Mouse (Mus musculus) neural tube, embryonic 11.5 days (tissue): Measurements from ENCODE around the gene Cnn2. TPM values are rescaled to one million over a fixed set of nuclear protein-coding genes. Genes with fewer than 3 reads are reported as not detected.

Experiments used
- ATAC-seq: fragments of 200-750 bp; cut with Nextera tagmentation; 2 replicates; pipeline ENCODE4 v1.8.0; 2017; ENCODE audit warnings: moderate number of reproducible peaks, mild to moderate bottlenecking, moderate TSS enrichment, moderate library complexity; ENCODE audit not compliant: insufficient read depth, low FRiP score, low TSS enrichment
- DNase-seq: peaks from one replicate; pipeline ENCODE4 v3.0.0-alpha.2; 2015; ENCODE audit warnings: low spot score
- H3K27ac ChIP-seq: fragments of 300-500 bp; sonication (generic); 2 replicates; pipeline ENCODE4 v1.5.1; 2014; ENCODE audit warnings: low read depth, mild to moderate bottlenecking, low read length
- H3K27me3 ChIP-seq: fragments of 300-500 bp; sonication (generic); 2 replicates; pipeline ENCODE4 v1.6.1; 2014; ENCODE audit warnings: mild to moderate bottlenecking, low read length, mixed read lengths; ENCODE audit not compliant: control insufficient read depth, insufficient read depth
- H3K36me3 ChIP-seq: fragments of 300-500 bp; sonication (generic); 2 replicates; pipeline ENCODE4 v1.6.1; 2014; ENCODE audit warnings: mild to moderate bottlenecking, low read length, moderate library complexity, mixed read lengths; ENCODE audit not compliant: control insufficient read depth, insufficient read depth
- H3K4me1 ChIP-seq: fragments of 300-500 bp; sonication (generic); 2 replicates; pipeline ENCODE4 v1.6.1; 2014; ENCODE audit warnings: low read length, mixed read lengths; ENCODE audit not compliant: control insufficient read depth, insufficient read depth
- H3K4me2 ChIP-seq: fragments of 300-500 bp; sonication (generic); 2 replicates; pipeline ENCODE4 v1.6.1; 2014; ENCODE audit warnings: low read depth, mild to moderate bottlenecking, moderate library complexity
- H3K4me3 ChIP-seq: fragments of 300-500 bp; sonication (generic); 2 replicates; pipeline ENCODE4 v1.5.1; 2014; ENCODE audit warnings: low read depth, low read length
- H3K9ac ChIP-seq: fragments of 300-500 bp; sonication (generic); 2 replicates; pipeline ENCODE4 v1.6.1; 2014; ENCODE audit warnings: mild to moderate bottlenecking, low read length
- H3K9me3 ChIP-seq: fragments of 300-500 bp; sonication (generic); 2 replicates; pipeline ENCODE4 v1.6.1; 2016; ENCODE audit warnings: low read length; ENCODE audit not compliant: control insufficient read depth
- WGBS: fragments of 180-500 bp; shearing (Covaris S2); extraction: QIAGEN DNeasy Blood & Tissue Kit; methylation state at CpG from one replicate; pipeline ENCODE4 v1.1.7; 2014; 5-methylcytosine and 5-hydroxymethylcytosine counted together
- polyA plus RNA-seq: library from polyadenylated mRNA; unstranded; fragments of >200 nt; fragmentation: Nextera tagmentation; extraction: Ambion mirVana; gene quantifications from 2 replicates; pipeline ENCODE4 v1.2.1, GENCODE M21; 2014

Gene Cnn2
- polyA plus RNA-seq, 1 experiment from 2014 or later, result 167 TPM

- H3K4me1 ChIP-seq, result peaks cover 3% of the 10 kb centered on the region; the same call in 1 of the 2 replicates
- peaks cover 2% of the 10 kb centered on the region; the same call in 1 of the 2 replicates for H3K9me3 ChIP-seq
- no peak overlapping the region for H3K27ac ChIP-seq
- H3K36me3 ChIP-seq, result no peaks in the 10 kb centered on the region
- ATAC-seq, result no peak
- H3K27me3 ChIP-seq, result peaks cover 48% of the 10 kb centered on the region
- WGBS, result 85% methylated on average over 10 of the region's 10 CpGs
- H3K4me3 ChIP-seq, result no peak overlapping the region
- DNase-seq, result no peak
- H3K4me2 ChIP-seq, result no peak overlapping the region
- no peak overlapping the region for H3K9ac ChIP-seq
Measured at GRCm38 (mm10) chr10:80015583-80015982, 27.2 kb downstream of the Cnn2 start.

- Histone ChIP-seq H3K4me2 (no peak within 1 kb of the TSS), H3K9ac (no peak within 1 kb of the TSS), H3K27me3 (peaks cover 48% of the 10 kb centered on the region), H3K9me3 (no peaks in the 10 kb centered on the region), H3K4me1 (peaks cover 3% of the 10 kb centered on the region; the same call in 1 of the 2 replicates), H3K27ac (no peak within 1 kb of the TSS), H3K36me3 (no peaks in the 10 kb centered on the region), H3K4me3 (no peak within 1 kb of the TSS)
- ATAC-seq (no peak), DNase-seq (no peak)
- 59% methylated on average over 11 of the region's 11 CpGs for WGBS
Measured at GRCm38 (mm10) chr10:80016511-80016910, 28.1 kb downstream of the Cnn2 start, which contains the start of gene Arhgap45. Gene Arhgap45, plus strand, starts transcription at chr10:80016653.

- no peak overlapping the region for H3K27ac ChIP-seq
- peaks cover 46% of the 10 kb centered on the region for H3K27me3 ChIP-seq
- peaks cover 3% of the 10 kb centered on the region; the same call in 1 of the 2 replicates for H3K4me1 ChIP-seq
- no peak for ATAC-seq
- 90% methylated on average over 10 of the region's 10 CpGs for WGBS
- H3K9me3 ChIP-seq, result no peaks in the 10 kb centered on the region
- DNase-seq, result no peak
- H3K4me3 ChIP-seq, result no peak overlapping the region
- no peak overlapping the region for H3K4me2 ChIP-seq
- H3K36me3 ChIP-seq, result no peaks in the 10 kb centered on the region
- no peak overlapping the region for H3K9ac ChIP-seq
Measured at GRCm38 (mm10) chr10:80016931-80017330, 28.5 kb downstream of the Cnn2 start.

GRCm38 (mm10) chr10:80017361-80017760 is 29.0 kb downstream of the Cnn2 start:
- DNase-seq, result no peak
- H3K27me3 ChIP-seq, result peaks cover 41% of the 10 kb centered on the region
- no peaks in the 10 kb centered on the region for H3K36me3 ChIP-seq
- 72% methylated on average over 3 of the region's 3 CpGs for WGBS
- H3K9me3 ChIP-seq, result no peaks in the 10 kb centered on the region
- peaks cover 3% of the 10 kb centered on the region; the same call in 1 of the 2 replicates for H3K4me1 ChIP-seq
- H3K27ac ChIP-seq, result no peak overlapping the region
- ATAC-seq, result no peak
- no peak overlapping the region for H3K4me2 ChIP-seq
- no peak overlapping the region for H3K4me3 ChIP-seq
- H3K9ac ChIP-seq, result no peak overlapping the region

- Histone ChIP-seq H3K4me3 (no peak overlapping the region), H3K9ac (no peak overlapping the region), H3K9me3 (no peaks in the 10 kb centered on the region), H3K27ac (no peak overlapping the region), H3K36me3 (no peaks in the 10 kb centered on the region), H3K4me2 (no peak overlapping the region), H3K4me1 (peaks cover 3% of the 10 kb centered on the region; the same call in 1 of the 2 replicates), H3K27me3 (peaks cover 39% of the 10 kb centered on the region)
- 82% methylated on average over 14 of the region's 14 CpGs for WGBS
- no peak for ATAC-seq
- DNase-seq, result no peak
Measured at GRCm38 (mm10) chr10:80017771-80018170, 29.4 kb downstream of the Cnn2 start.

- peak overlapping the region; percentile 14; the same call in 1 of the 2 replicates for H3K9ac ChIP-seq
- H3K36me3 ChIP-seq, result no peaks in the 10 kb centered on the region
- peaks cover 28% of the 10 kb centered on the region for H3K27me3 ChIP-seq
- no peak for DNase-seq
- WGBS, result 12% methylated on average over 12 of the region's 15 CpGs
- no peak for ATAC-seq
- H3K27ac ChIP-seq, result no peak overlapping the region
- H3K4me3 ChIP-seq, result no peak overlapping the region
- peak overlapping the region; percentile 15; the same call in 1 of the 2 replicates for H3K4me2 ChIP-seq
- no peaks in the 10 kb centered on the region for H3K9me3 ChIP-seq
- peaks cover 3% of the 10 kb centered on the region; the same call in 1 of the 2 replicates for H3K4me1 ChIP-seq
Measured at GRCm38 (mm10) chr10:80018739-80019297, 30.4 kb downstream of the Cnn2 start.

GRCm38 (mm10) chr10:80019471-80020131 is 31.2 kb downstream of the Cnn2 start:
- WGBS, result 4% methylated on average over 20 of the region's 20 CpGs
- H3K9ac ChIP-seq, result peak overlapping the region; percentile 50
- H3K4me2 ChIP-seq, result peak overlapping the region; percentile 15
- peak overlapping the region; percentile 21 for H3K4me3 ChIP-seq
- H3K4me1 ChIP-seq, result peaks cover 3% of the 10 kb centered on the region; the same call in 1 of the 2 replicates
- H3K36me3 ChIP-seq, result no peaks in the 10 kb centered on the region
- ATAC-seq, result no peak
- DNase-seq, result peak; percentile 52
- H3K27ac ChIP-seq, result no peak overlapping the region
- no peaks in the 10 kb centered on the region for H3K9me3 ChIP-seq
- peaks cover 20% of the 10 kb centered on the region for H3K27me3 ChIP-seq

- no peak overlapping the region for H3K27ac ChIP-seq
- no peaks in the 10 kb centered on the region for H3K9me3 ChIP-seq
- peak overlapping the region; percentile 21; the same call in 1 of the 2 replicates for H3K4me3 ChIP-seq
- H3K4me2 ChIP-seq, result peak overlapping the region; percentile 15
- ATAC-seq (no peak), DNase-seq (no peak)
- H3K4me1 ChIP-seq, result peaks cover 3% of the 10 kb centered on the region; the same call in 1 of the 2 replicates
- WGBS, result 24% methylated on average over 11 of the region's 11 CpGs
- H3K9ac ChIP-seq, result no peak overlapping the region
- H3K27me3 ChIP-seq, result peaks cover 15% of the 10 kb centered on the region
- no peaks in the 10 kb centered on the region for H3K36me3 ChIP-seq
Measured at GRCm38 (mm10) chr10:80020191-80020590, 31.8 kb downstream of the Cnn2 start.
